12 mouse cellular contexts compared by ENCODE assay signal in genomic region chr9:40615891-40616290, GRCm38 (mm10). TPM values are rescaled to one million over a fixed set of nuclear protein-coding genes. Genes with fewer than 3 reads are reported as not detected.
A peak's percentile ranks its signal among the peaks of the same experiment; 100 is the strongest.
DNase-seq lines count a peak whose midpoint lies in the region; ATAC-seq lines count a peak whose summit lies in the region.
"Had no signal": no experiment of that assay in that cellular context is flagged by ENCODE, and none has a peak within 500 bp of the region (broad histone marks: within the 10 kb centered on the region; RNA-seq: fewer than 3 reads in every experiment).

No protein-coding gene starts in this region.

- WGBS in forebrain, embryonic 10.5 days, result 35% methylated on average over 8 of the region's 8 CpGs
- WGBS in forebrain, embryonic 14.5 days, result 28% methylated on average over 8 of the region's 8 CpGs
- WGBS in hindbrain, embryonic 15.5 days, result 29% methylated on average over 8 of the region's 8 CpGs
- WGBS in neural tube, embryonic 14.5 days, result 24% methylated on average over 8 of the region's 8 CpGs

- H3K27me3 ChIP-seq in forebrain, embryonic 10.5 days (ENCODE audit: poor library complexity, severe bottlenecking), result peaks cover 28% of the 10 kb centered on the region
- H3K27me3 ChIP-seq in forebrain, embryonic 14.5 days (replicated peaks; ENCODE audit: control insufficient read depth, insufficient read depth, low read length), result no peaks in the 10 kb centered on the region
- H3K27me3 ChIP-seq in megakaryocyte, embryonic 14.5 days (replicated peaks), result peaks cover 14% of the 10 kb centered on the region
- no peaks in the 10 kb centered on the region for H3K27me3 ChIP-seq in hindbrain, embryonic 15.5 days
- no peaks in the 10 kb centered on the region for H3K27me3 ChIP-seq in neural tube, embryonic 14.5 days (ENCODE audit: control insufficient read depth, insufficient read depth, low read length)

- no peak overlapping the region for H3K9ac ChIP-seq in forebrain, embryonic 14.5 days (ENCODE audit: low read length)
- H3K9ac ChIP-seq in hindbrain, embryonic 15.5 days, result no peak overlapping the region
- H3K9ac ChIP-seq in neural tube, embryonic 14.5 days (replicated peaks; ENCODE audit: low read depth, low read length), result no peak overlapping the region

- DNase-seq in forebrain, embryonic 10.5 days (ENCODE audit: extremely low spot score, low spot score), result no peak
- DNase-seq in forebrain, embryonic 14.5 days (ENCODE audit: low spot score), result no peak
- no peak for DNase-seq in layer of hippocampus, postnatal 25 days (ENCODE audit: extremely low spot score in 1 of 2, low spot score in 1 of 2)
- no peak for DNase-seq in heart, postnatal 4 days

- H3K4me3 ChIP-seq in forebrain, embryonic 10.5 days, result peak overlapping the region; percentile 46; the same call in 1 of the 2 replicates
- H3K4me3 ChIP-seq in forebrain, embryonic 14.5 days (ENCODE audit: low read depth, low read length), result no peak overlapping the region
- peak overlapping the region; percentile 26 for H3K4me3 ChIP-seq in megakaryocyte, embryonic 14.5 days (replicated peaks)
- no peak overlapping the region for H3K4me3 ChIP-seq in hindbrain, embryonic 15.5 days
- H3K4me3 ChIP-seq in neural tube, embryonic 14.5 days (ENCODE audit: low read depth, low read length), result no peak overlapping the region

- no peak for ATAC-seq in forebrain, embryonic 14.5 days
- no peak for ATAC-seq in megakaryocyte, adult 5-6 weeks (ENCODE audit: poor library complexity, severe bottlenecking)
- ATAC-seq in hindbrain, embryonic 15.5 days (ENCODE audit: low FRiP score, low read depth), result no peak
- ATAC-seq in neural tube, embryonic 14.5 days (ENCODE audit: low read depth), result 0 out of 2 replicates have a peak, but pooled peaks have one; percentile 7
- ATAC-seq: inflammation-experienced regulatory T-cells, adult 6 months had no signal

- H3K36me3 ChIP-seq in forebrain, embryonic 10.5 days (replicated peaks), result no peaks in the 10 kb centered on the region
- no peaks in the 10 kb centered on the region for H3K36me3 ChIP-seq in forebrain, embryonic 14.5 days (ENCODE audit: control insufficient read depth, insufficient read depth, low read length)
- no peaks in the 10 kb centered on the region for H3K36me3 ChIP-seq in megakaryocyte, embryonic 14.5 days (replicated peaks; ENCODE audit: low read length)
- H3K36me3 ChIP-seq in hindbrain, embryonic 15.5 days, result no peaks in the 10 kb centered on the region
- no peaks in the 10 kb centered on the region for H3K36me3 ChIP-seq in neural tube, embryonic 14.5 days (ENCODE audit: control insufficient read depth, insufficient read depth, low read length)
- H3K36me3 ChIP-seq: G1E had no signal

- peaks cover 7% of the 10 kb centered on the region for H3K9me3 ChIP-seq in forebrain, embryonic 10.5 days
- no peaks in the 10 kb centered on the region for H3K9me3 ChIP-seq in forebrain, embryonic 14.5 days (replicated peaks; ENCODE audit: control insufficient read depth, low read length)
- H3K9me3 ChIP-seq in megakaryocyte, embryonic 14.5 days, result peaks cover 6% of the 10 kb centered on the region
- no peaks in the 10 kb centered on the region for H3K9me3 ChIP-seq in hindbrain, embryonic 15.5 days
- H3K9me3 ChIP-seq in neural tube, embryonic 14.5 days (ENCODE audit: control insufficient read depth, low read length), result no peaks in the 10 kb centered on the region

- no peak overlapping the region for H3K4me2 ChIP-seq in forebrain, embryonic 14.5 days (ENCODE audit: low read length)
- peak overlapping the region; percentile 58 for H3K4me2 ChIP-seq in hindbrain, embryonic 15.5 days
- H3K4me2 ChIP-seq in neural tube, embryonic 14.5 days (ENCODE audit: low read depth, low read length), result peak overlapping the region; percentile 53; the same call in 1 of the 2 replicates

- H3K27ac ChIP-seq in forebrain, embryonic 10.5 days, result peak overlapping the region; percentile 89
- H3K27ac ChIP-seq in forebrain, embryonic 14.5 days (ENCODE audit: low read depth, low read length), result no peak overlapping the region
- H3K27ac ChIP-seq in hindbrain, embryonic 15.5 days (replicated peaks), result peak overlapping the region; percentile 73
- 0 out of 2 replicates have a peak overlapping the region, but pooled peaks have one; percentile 12 for H3K27ac ChIP-seq in neural tube, embryonic 14.5 days (ENCODE audit: low read depth, low read length)

- peaks cover 43% of the 10 kb centered on the region for H3K4me1 ChIP-seq in forebrain, embryonic 10.5 days
- H3K4me1 ChIP-seq in forebrain, embryonic 14.5 days (ENCODE audit: control insufficient read depth, insufficient read depth, low read length), result peaks cover 8% of the 10 kb centered on the region; the same call in 1 of the 2 replicates
- peaks cover 45% of the 10 kb centered on the region for H3K4me1 ChIP-seq in megakaryocyte, embryonic 14.5 days
- H3K4me1 ChIP-seq in hindbrain, embryonic 15.5 days (replicated peaks), result peaks cover 30% of the 10 kb centered on the region
- peaks cover 10% of the 10 kb centered on the region for H3K4me1 ChIP-seq in neural tube, embryonic 14.5 days (ENCODE audit: control insufficient read depth, insufficient read depth, low read length)

RNA-seq across cellular contexts. Expression of gene Gm21915, which starts 54.5 kb away (rescaled TPM):
- not detected in 2 replicates for polyA plus RNA-seq in forebrain, embryonic 10.5 days (2016; fragmentation: Nextera tagmentation; extraction: Ambion mirVana)
- not detected in 2 replicates for polyA plus RNA-seq in forebrain, embryonic 14.5 days (2014; fragmentation: Nextera tagmentation; extraction: Ambion mirVana)
- not detected in 2 replicates for polyA plus RNA-seq in megakaryocyte, embryonic 14.5 days (2012; ENCODE audit: insufficient read depth, low replicate concordance)
- not detected in 2 replicates for total RNA-seq in megakaryocyte, adult 5-6 weeks (2015)
- total RNA-seq in megakaryocyte, adult 5-6 weeks (2017), result not detected in 2 replicates
- not detected in 2 replicates for polyA plus RNA-seq in hindbrain, embryonic 15.5 days (2015; fragmentation: Nextera tagmentation; extraction: Ambion mirVana)
- not detected in 2 replicates for polyA plus RNA-seq in neural tube, embryonic 14.5 days (2014; fragmentation: Nextera tagmentation; extraction: Ambion mirVana)
- not detected for total RNA-seq in layer of hippocampus, postnatal 25 days (2021)
- total RNA-seq in heart, postnatal 4 days (2021), result not detected
- polyA plus RNA-seq: frontal cortex, adult 2 months; G1E; inflammation-experienced regulatory T-cells, adult 6 months; lung, postnatal 0 days had no signal

Comparison
In these comparisons a context has a peak if more than half of its experiments do, and no peak if none do; other contexts are left out.
1. H3K4me3 ChIP-seq: peak in forebrain, embryonic 10.5 days (single experiment) and megakaryocyte, embryonic 14.5 days (single experiment); none in forebrain, embryonic 14.5 days (single experiment), hindbrain, embryonic 15.5 days (single experiment) and neural tube, embryonic 14.5 days (single experiment).